Mouse (Mus musculus) spleen, adult 2 months (tissue): ENCODE results near the gene Tgif1.

ENCODE experiments used
- CTCF ChIP-seq: fragments of 200-500 bp; IDR thresholded peaks from 2 replicates; pipeline ENCODE4 v1.5.1; 2011; ENCODE audit warnings: mild to moderate bottlenecking, inconsistent platforms; ENCODE audit not compliant: insufficient read depth, insufficient read length, insufficient replicate concordance; ENCODE audit errors: extremely low read depth
- POLR2A ChIP-seq: fragments of 200-500 bp; IDR thresholded peaks from 2 replicates; pipeline ENCODE4 v1.6.1; 2011; ENCODE audit warnings: low read depth, low read length, inconsistent platforms

GRCm38 (mm10) chr17:70815001-70815400 lies 38.3 kb downstream of the Tgif1 start:
- TF ChIP-seq CTCF (no peak), POLR2A (no peak)
